Mouse (Mus musculus) forebrain, embryonic 12.5 days (tissue): ENCODE data around the gene Slc44a5. TPM values are rescaled to one million over a fixed set of nuclear protein-coding genes. Genes with fewer than 3 reads are reported as not detected.

Source experiments
- ATAC-seq: fragments of 200-750 bp; cut with Nextera tagmentation; 2 replicates; pipeline ENCODE4 v1.8.0; 2017; ENCODE audit warnings: moderate TSS enrichment; ENCODE audit not compliant: low FRiP score
- H3K27ac ChIP-seq: fragments of 300-500 bp; sonication (generic); 2 replicates; pipeline ENCODE4 v1.5.1; 2016; ENCODE audit warnings: mild to moderate bottlenecking
- H3K27me3 ChIP-seq: fragments of 300-500 bp; sonication (generic); 2 replicates; pipeline ENCODE4 v1.6.1; 2016; ENCODE audit warnings: mild to moderate bottlenecking
- H3K36me3 ChIP-seq: fragments of 300-500 bp; sonication (generic); replicated peaks from 2 replicates; pipeline ENCODE4 v1.6.1; 2016; ENCODE audit warnings: mild to moderate bottlenecking
- H3K4me1 ChIP-seq: fragments of 300-500 bp; sonication (generic); 2 replicates; pipeline ENCODE4 v1.6.1; 2016
- H3K4me2 ChIP-seq: fragments of 300-500 bp; sonication (generic); 2 replicates; pipeline ENCODE4 v1.6.1; 2016; ENCODE audit warnings: mild to moderate bottlenecking, moderate library complexity
- H3K4me3 ChIP-seq: fragments of 300-500 bp; sonication (generic); replicated peaks from 2 replicates; pipeline ENCODE4 v1.5.1; 2016; ENCODE audit warnings: mild to moderate bottlenecking
- H3K9ac ChIP-seq: fragments of 300-500 bp; sonication (generic); 2 replicates; pipeline ENCODE4 v1.6.1; 2016; ENCODE audit warnings: mild to moderate bottlenecking
- H3K9me3 ChIP-seq: fragments of 300-500 bp; sonication (generic); 2 replicates; pipeline ENCODE4 v1.6.1; 2016
- WGBS: fragments of 180-500 bp; shearing (Covaris S2); methylation state at CpG from one replicate; pipeline ENCODE4 v1.1.7; 2016; 5-methylcytosine and 5-hydroxymethylcytosine counted together
- polyA plus RNA-seq: library from polyadenylated mRNA; unstranded; fragments of >200 nt; fragmentation: Nextera tagmentation; extraction: Ambion mirVana; gene quantifications from 2 replicates; pipeline ENCODE4 v1.2.1, GENCODE M21; 2016

Gene Slc44a5
- polyA plus RNA-seq, 1 experiment from 2014 or later, result 4.7 TPM

- Histone ChIP-seq H3K4me2 (no peak overlapping the region), H3K4me3 (no peak overlapping the region), H3K36me3 (no peaks in the 10 kb centered on the region), H3K4me1 (peaks cover 14% of the 10 kb centered on the region), H3K9ac (no peak overlapping the region), H3K9me3 (no peaks in the 10 kb centered on the region; the same call in 1 of the 2 replicates), H3K27ac (no peak overlapping the region), H3K27me3 (no peaks in the 10 kb centered on the region)
- 81% methylated on average over 4 of the region's 4 CpGs for WGBS
- ATAC-seq, result no peak
These were observed 26.0 kb upstream of the Slc44a5 start for GRCm38 (mm10) chr3:153947271-153947670.

- WGBS, result 94% methylated on average over 2 of the region's 2 CpGs
- Histone ChIP-seq H3K4me1 (peaks cover 7% of the 10 kb centered on the region), H3K4me3 (no peak overlapping the region), H3K9me3 (no peaks in the 10 kb centered on the region; the same call in 1 of the 2 replicates), H3K27me3 (no peaks in the 10 kb centered on the region), H3K27ac (no peak overlapping the region), H3K4me2 (no peak overlapping the region), H3K36me3 (no peaks in the 10 kb centered on the region), H3K9ac (no peak overlapping the region)
- no peak for ATAC-seq
These were observed 25.1 kb upstream of the Slc44a5 start for GRCm38 (mm10) chr3:153948176-153948575.

- WGBS, result 91% methylated on average over 5 of the region's 5 CpGs
- H3K9me3 ChIP-seq, result no peaks in the 10 kb centered on the region; the same call in 1 of the 2 replicates
- H3K4me2 ChIP-seq, result no peak overlapping the region
- H3K36me3 ChIP-seq, result no peaks in the 10 kb centered on the region
- H3K4me1 ChIP-seq, result 0 out of 2 replicates have a peak, but pooled peaks cover 3% of the 10 kb centered on the region
- H3K27me3 ChIP-seq, result no peaks in the 10 kb centered on the region
- no peak overlapping the region for H3K27ac ChIP-seq
- no peak overlapping the region for H3K4me3 ChIP-seq
- no peak overlapping the region for H3K9ac ChIP-seq
- ATAC-seq, result no peak
These were observed 15.3 kb upstream of the Slc44a5 start for GRCm38 (mm10) chr3:153957916-153958315.

GRCm38 (mm10) chr3:153959035-153959730 is 14.1 kb upstream of the Slc44a5 start:
- WGBS, result 93% methylated on average over 1 of the region's 1 CpGs
- H3K9ac ChIP-seq, result no peak overlapping the region
- no peak overlapping the region for H3K4me3 ChIP-seq
- H3K36me3 ChIP-seq, result no peaks in the 10 kb centered on the region
- 0 out of 2 replicates have a peak, but pooled peaks cover 3% of the 10 kb centered on the region for H3K4me1 ChIP-seq
- H3K27ac ChIP-seq, result no peak overlapping the region
- H3K27me3 ChIP-seq, result no peaks in the 10 kb centered on the region
- ATAC-seq, result peak; percentile 50
- H3K4me2 ChIP-seq, result no peak overlapping the region
- no peaks in the 10 kb centered on the region; the same call in 1 of the 2 replicates for H3K9me3 ChIP-seq

- 86% methylated on average over 9 of the region's 9 CpGs for WGBS
- Histone ChIP-seq H3K4me3 (no peak overlapping the region), H3K27me3 (no peaks in the 10 kb centered on the region), H3K36me3 (no peaks in the 10 kb centered on the region), H3K4me2 (no peak overlapping the region), H3K9me3 (no peaks in the 10 kb centered on the region; the same call in 1 of the 2 replicates), H3K27ac (no peak overlapping the region), H3K4me1 (0 out of 2 replicates have a peak, but pooled peaks cover 3% of the 10 kb centered on the region), H3K9ac (no peak overlapping the region)
- ATAC-seq, result peak; percentile 28; the same call in 1 of the 2 replicates
These were observed 13.5 kb upstream of the Slc44a5 start for GRCm38 (mm10) chr3:153959731-153960207.

GRCm38 (mm10) chr3:153960884-153961283 is 12.4 kb upstream of the Slc44a5 start:
- H3K9ac ChIP-seq, result no peak overlapping the region
- WGBS, result 87% methylated on average over 2 of the region's 2 CpGs
- 0 out of 2 replicates have a peak, but pooled peaks cover 3% of the 10 kb centered on the region for H3K4me1 ChIP-seq
- no peaks in the 10 kb centered on the region for H3K27me3 ChIP-seq
- H3K27ac ChIP-seq, result no peak overlapping the region
- no peaks in the 10 kb centered on the region for H3K36me3 ChIP-seq
- peak; percentile 47; the same call in 1 of the 2 replicates for ATAC-seq
- no peak overlapping the region for H3K4me3 ChIP-seq
- no peaks in the 10 kb centered on the region; the same call in 1 of the 2 replicates for H3K9me3 ChIP-seq
- no peak overlapping the region for H3K4me2 ChIP-seq

GRCm38 (mm10) chr3:153961632-153962389 is 11.4 kb upstream of the Slc44a5 start:
- Histone ChIP-seq H3K4me2 (no peak overlapping the region), H3K9me3 (no peaks in the 10 kb centered on the region; the same call in 1 of the 2 replicates), H3K9ac (no peak overlapping the region), H3K36me3 (no peaks in the 10 kb centered on the region), H3K4me3 (no peak overlapping the region), H3K27ac (no peak overlapping the region), H3K27me3 (no peaks in the 10 kb centered on the region), H3K4me1 (0 out of 2 replicates have a peak, but pooled peaks cover 3% of the 10 kb centered on the region)
- ATAC-seq, result peak; percentile 28; the same call in 1 of the 2 replicates
- WGBS, result 66% methylated on average over 6 of the region's 6 CpGs

- Histone ChIP-seq H3K27ac (no peak overlapping the region), H3K9me3 (no peaks in the 10 kb centered on the region), H3K9ac (no peak overlapping the region), H3K36me3 (no peaks in the 10 kb centered on the region), H3K27me3 (peaks cover 22% of the 10 kb centered on the region), H3K4me3 (no peak overlapping the region), H3K4me1 (no peaks in the 10 kb centered on the region), H3K4me2 (no peak overlapping the region)
- no peak for ATAC-seq
- WGBS, result 88% methylated on average over 5 of the region's 5 CpGs
These were observed 5.8 kb upstream of the Slc44a5 start for GRCm38 (mm10) chr3:153967447-153967846.

GRCm38 (mm10) chr3:153968549-153968948 is 4.7 kb upstream of the Slc44a5 start:
- Histone ChIP-seq H3K36me3 (no peaks in the 10 kb centered on the region), H3K4me2 (no peak overlapping the region), H3K4me3 (no peak overlapping the region), H3K9ac (no peak overlapping the region), H3K27me3 (peaks cover 33% of the 10 kb centered on the region), H3K27ac (no peak overlapping the region), H3K4me1 (0 out of 2 replicates have a peak, but pooled peaks cover 3% of the 10 kb centered on the region), H3K9me3 (no peaks in the 10 kb centered on the region)
- WGBS, result 40% methylated on average over 4 of the region's 4 CpGs
- no peak for ATAC-seq

GRCm38 (mm10) chr3:153969451-153969850 is 3.8 kb upstream of the Slc44a5 start:
- no peaks in the 10 kb centered on the region for H3K9me3 ChIP-seq
- H3K4me3 ChIP-seq, result no peak overlapping the region
- no peak for ATAC-seq
- no peak overlapping the region for H3K27ac ChIP-seq
- peaks cover 11% of the 10 kb centered on the region for H3K4me1 ChIP-seq
- peaks cover 42% of the 10 kb centered on the region for H3K27me3 ChIP-seq
- no peak overlapping the region for H3K4me2 ChIP-seq
- no peaks in the 10 kb centered on the region for H3K36me3 ChIP-seq
- H3K9ac ChIP-seq, result no peak overlapping the region
- WGBS, result 94% methylated on average over 4 of the region's 4 CpGs

- Histone ChIP-seq H3K27me3 (peaks cover 60% of the 10 kb centered on the region), H3K4me2 (peak overlapping the region; percentile 98), H3K9me3 (no peaks in the 10 kb centered on the region), H3K27ac (no peak overlapping the region), H3K9ac (peak overlapping the region; percentile 63), H3K4me3 (peak overlapping the region; percentile 61), H3K36me3 (no peaks in the 10 kb centered on the region), H3K4me1 (peaks cover 19% of the 10 kb centered on the region)
- no peak; the same call in none of the 2 replicates for ATAC-seq
- 2% methylated on average over 20 of the region's 21 CpGs for WGBS
These were observed 919 bp downstream of the Slc44a5 start for GRCm38 (mm10) chr3:153973949-153974760.
